Mouse (Mus musculus) olfactory bulb, adult 2 months (tissue): ENCODE results near the gene Fbxo44.

Experiments used
- CTCF ChIP-seq: fragments of 200-500 bp; IDR thresholded peaks from 2 replicates; pipeline ENCODE4 v1.5.1; 2012; ENCODE audit warnings: low read depth, mild to moderate bottlenecking, low read length, moderate library complexity; ENCODE audit not compliant: insufficient read depth
- POLR2A ChIP-seq: fragments of 200-500 bp; IDR thresholded peaks from 2 replicates; pipeline ENCODE4 v1.6.1; 2012; ENCODE audit warnings: mild to moderate bottlenecking, low read depth, low read length, moderate library complexity; ENCODE audit not compliant: insufficient read depth

DNA sequence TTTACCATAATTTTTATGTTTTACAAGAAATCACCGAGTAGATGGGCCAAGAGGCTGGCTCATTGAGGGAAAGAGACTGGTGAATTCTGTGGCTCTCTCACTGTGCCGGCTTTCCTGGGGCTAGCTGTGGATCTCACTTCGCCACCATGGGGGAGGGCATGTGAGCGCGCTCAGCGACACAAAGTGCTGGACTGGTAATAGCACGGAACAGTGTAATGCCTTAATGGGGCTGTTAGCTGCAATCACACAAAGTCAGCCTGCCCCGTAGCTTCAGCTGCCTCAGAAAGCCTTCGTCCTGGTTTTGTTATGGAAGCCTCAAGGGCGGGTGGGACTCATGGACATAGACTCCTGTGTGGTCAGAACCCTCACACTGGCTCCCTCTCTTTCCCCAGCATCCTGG, 38.4 kb upstream of the Fbxo44 start:
- TF ChIP-seq POLR2A (no peak), CTCF (no peak)
